Mouse (Mus musculus) heart, embryonic 12.5 days (tissue): ENCODE measurements at regions not wholly inside any gene's neighbourhood (a gene's known extent, or its start where the extent isn't known, plus 50 kb on each side); places are given as distances from the start of the nearest gene placed in this dataset.

ENCODE experiments used
- ATAC-seq: fragments of 200-750 bp; cut with Nextera tagmentation; 2 replicates; pipeline ENCODE4 v1.8.0; 2017; ENCODE audit warnings: moderate TSS enrichment, moderate library complexity; ENCODE audit not compliant: insufficient number of reproducible peaks, low FRiP score
- H3K27ac ChIP-seq: fragments of 300-500 bp; sonication (generic); 2 replicates; pipeline ENCODE4 v1.5.1; 2016; ENCODE audit warnings: mild to moderate bottlenecking, moderate library complexity; ENCODE audit not compliant: poor library complexity, severe bottlenecking
- H3K27me3 ChIP-seq: fragments of 300-500 bp; sonication (generic); replicated peaks from 2 replicates; pipeline ENCODE4 v1.6.1; 2016; ENCODE audit warnings: mild to moderate bottlenecking, moderate library complexity
- H3K36me3 ChIP-seq: fragments of 300-500 bp; sonication (generic); 2 replicates; pipeline ENCODE4 v1.6.1; 2016; ENCODE audit warnings: mild to moderate bottlenecking, moderate library complexity
- H3K4me1 ChIP-seq: fragments of 300-500 bp; sonication (generic); replicated peaks from 2 replicates; pipeline ENCODE4 v1.6.1; 2016; ENCODE audit warnings: mild to moderate bottlenecking
- H3K4me2 ChIP-seq: fragments of 300-500 bp; sonication (generic); 2 replicates; pipeline ENCODE4 v1.6.1; 2016; ENCODE audit warnings: mild to moderate bottlenecking, moderate library complexity
- H3K4me3 ChIP-seq: fragments of 300-500 bp; sonication (generic); 2 replicates; pipeline ENCODE4 v1.5.1; 2016; ENCODE audit warnings: mild to moderate bottlenecking
- H3K9ac ChIP-seq: fragments of 300-500 bp; sonication (generic); 2 replicates; pipeline ENCODE4 v1.6.1; 2016; ENCODE audit warnings: mild to moderate bottlenecking, moderate library complexity
- H3K9me3 ChIP-seq: fragments of 300-500 bp; sonication (generic); replicated peaks from 2 replicates; pipeline ENCODE4 v1.6.1; 2016; ENCODE audit warnings: mild to moderate bottlenecking, moderate library complexity
- WGBS: fragments of 180-500 bp; shearing (Covaris S2); methylation state at CpG from one replicate; pipeline ENCODE4 v1.1.7; 2016; 5-methylcytosine and 5-hydroxymethylcytosine counted together

GRCm38 (mm10) chr6:70714239-70714638, 77.8 kb downstream of the Rpia start:
- Histone ChIP-seq H3K27ac (no peak overlapping the region), H3K4me1 (no peaks in the 10 kb centered on the region), H3K27me3 (no peaks in the 10 kb centered on the region), H3K36me3 (no peaks in the 10 kb centered on the region), H3K4me3 (0 out of 2 replicates have a peak overlapping the region, but pooled peaks have one; percentile 15), H3K9me3 (no peaks in the 10 kb centered on the region), H3K4me2 (peak overlapping the region; percentile 62), H3K9ac (no peak overlapping the region)
- 16% methylated on average over 6 of the region's 6 CpGs for WGBS
- peak; percentile 55; the same call in 1 of the 2 replicates for ATAC-seq

DNA sequence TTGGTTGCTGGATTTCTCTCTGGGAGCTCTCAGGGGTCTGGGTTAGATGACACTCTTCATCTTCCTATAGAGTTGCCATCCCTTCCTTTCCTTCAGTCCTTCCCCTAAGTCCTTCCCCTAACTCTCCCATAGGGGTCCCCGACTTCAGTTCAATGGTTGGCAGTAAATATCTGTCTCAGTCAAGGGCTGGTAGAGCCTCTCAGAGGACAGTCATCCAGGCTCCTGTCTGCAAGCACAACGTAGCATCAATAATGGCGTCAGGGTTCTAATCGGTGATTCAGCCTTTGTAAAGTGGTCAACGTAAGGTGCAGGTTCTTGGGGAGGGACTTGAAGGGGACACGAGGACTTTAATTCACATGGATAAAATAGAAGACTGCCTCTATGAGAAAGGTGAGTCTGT, 78.4 kb downstream of the Rpia start:
- ATAC-seq = no peak
- WGBS = 69% methylated on average over 6 of the region's 6 CpGs
- H3K36me3 ChIP-seq = no peaks in the 10 kb centered on the region

DNA sequence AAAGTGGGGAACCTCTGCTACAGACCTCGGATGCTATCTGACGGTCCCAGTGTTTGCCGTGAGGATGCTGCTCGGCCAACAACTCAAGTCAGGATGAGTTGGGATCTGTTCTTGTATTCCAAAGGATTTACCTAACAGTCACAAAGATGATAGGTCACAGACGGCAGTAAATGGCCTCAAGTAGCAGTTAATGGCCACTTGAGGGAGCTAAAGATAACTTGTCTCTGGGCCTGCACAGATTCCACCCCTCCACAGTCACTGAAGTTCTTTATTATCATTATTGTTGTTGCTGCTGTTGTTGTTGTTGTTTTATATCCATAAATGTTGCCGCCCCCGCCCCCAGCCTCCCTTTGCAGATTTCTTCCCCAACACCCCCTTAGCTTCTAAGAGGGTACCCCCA, 78.9 kb downstream of the Rpia start:
- 27% methylated on average over 7 of the region's 7 CpGs for WGBS

More for the DNA sequence above, 78.4 kb downstream of the Rpia start:
- no peak overlapping the region for H3K4me2 ChIP-seq
- no peak overlapping the region for H3K27ac ChIP-seq
- H3K9ac ChIP-seq = no peak overlapping the region
- no peaks in the 10 kb centered on the region for H3K4me1 ChIP-seq
- no peaks in the 10 kb centered on the region for H3K9me3 ChIP-seq
- no peak overlapping the region for H3K4me3 ChIP-seq
- no peaks in the 10 kb centered on the region for H3K27me3 ChIP-seq

GRCm38 (mm10) chr6:70709338-70710055, 82.5 kb downstream of the Rpia start:
- peak; percentile 87 for ATAC-seq
- 12% methylated on average over 7 of the region's 7 CpGs for WGBS
- Histone ChIP-seq H3K27ac (no peak overlapping the region), H3K36me3 (no peaks in the 10 kb centered on the region), H3K9me3 (no peaks in the 10 kb centered on the region), H3K4me1 (no peaks in the 10 kb centered on the region), H3K9ac (no peak overlapping the region; the same call in 1 of the 2 replicates), H3K27me3 (no peaks in the 10 kb centered on the region), H3K4me3 (no peak overlapping the region), H3K4me2 (peak overlapping the region; percentile 36)

More for the DNA sequence above, 78.9 kb downstream of the Rpia start:
- no peaks in the 10 kb centered on the region for H3K36me3 ChIP-seq
- H3K9me3 ChIP-seq = no peaks in the 10 kb centered on the region
- H3K4me1 ChIP-seq = no peaks in the 10 kb centered on the region
- H3K4me3 ChIP-seq = no peak overlapping the region
- no peaks in the 10 kb centered on the region for H3K27me3 ChIP-seq
- no peak for ATAC-seq
- H3K4me2 ChIP-seq = no peak overlapping the region
- H3K9ac ChIP-seq = no peak overlapping the region
- H3K27ac ChIP-seq = no peak overlapping the region

- WGBS = 92% methylated on average over 26 of the region's 26 CpGs
- Histone ChIP-seq H3K4me1 (no peaks in the 10 kb centered on the region), H3K9ac (no peak overlapping the region), H3K27me3 (no peaks in the 10 kb centered on the region), H3K9me3 (peaks cover 27% of the 10 kb centered on the region), H3K27ac (no peak overlapping the region), H3K4me3 (no peak overlapping the region), H3K36me3 (no peaks in the 10 kb centered on the region), H3K4me2 (no peak overlapping the region)
- ATAC-seq = no peak
Observed at GRCm38 (mm10) chr6:70695596-70695995, 96.4 kb downstream of the Rpia start.
